Mouse (Mus musculus) ovary, postnatal 10 days (tissue): ENCODE measurements around the gene Plcb3.

Source experiments
- DNase-seq: peaks from one replicate; pipeline ENCODE4 v3.0.0; 2022; ENCODE audit warnings: low spot score

The Plcb3 gene

GRCm38 (mm10) chr19:6939106-6940002 lies 36.9 kb downstream of the Plcb3 start:
- no peak for DNase-seq

DNA sequence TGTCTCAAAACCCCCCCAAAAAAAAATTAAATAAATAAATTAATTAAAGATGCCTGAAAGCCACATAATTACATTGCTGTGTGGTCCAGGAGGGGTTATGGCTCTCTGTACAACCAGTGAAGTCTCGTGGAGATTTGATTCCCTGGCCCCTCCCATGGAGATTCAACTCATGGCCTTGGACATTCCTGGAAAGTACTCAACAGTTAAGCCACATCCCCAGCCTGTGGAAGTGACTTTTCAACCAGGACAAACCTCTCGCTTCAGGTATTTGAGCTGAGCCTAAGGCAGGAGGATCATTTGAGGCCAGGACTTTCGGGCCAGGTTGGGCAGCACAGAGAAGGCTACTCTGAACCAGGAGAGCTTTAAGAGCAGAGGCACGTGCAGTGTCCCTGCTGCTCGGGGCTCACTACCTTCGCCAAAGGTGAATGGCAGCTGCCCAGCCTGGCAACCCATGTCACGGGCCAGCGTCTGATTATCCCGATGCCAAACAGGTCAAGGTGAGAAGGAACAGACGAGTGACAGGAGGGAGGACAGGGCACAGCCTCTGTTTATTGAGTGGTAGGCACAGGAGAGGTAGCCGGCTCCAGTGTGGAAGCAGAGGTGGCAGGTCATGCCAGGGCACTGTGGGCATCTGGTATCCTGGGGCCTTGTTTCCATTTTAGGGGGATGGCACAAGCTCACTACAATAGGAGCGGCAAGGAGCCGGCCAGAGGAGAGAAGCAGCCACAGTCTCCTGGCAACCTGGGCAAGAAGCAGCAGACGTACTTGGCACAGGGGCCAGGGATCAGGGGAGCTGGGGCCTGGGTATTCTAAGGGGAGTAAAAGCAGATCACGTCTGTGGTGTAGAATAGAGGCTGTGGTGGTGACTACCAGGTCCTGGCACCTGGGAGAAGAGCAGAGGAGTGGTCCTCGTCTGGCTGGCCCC lies 38.5 kb downstream of the Plcb3 start:
- DNase-seq = no peak

DNA sequence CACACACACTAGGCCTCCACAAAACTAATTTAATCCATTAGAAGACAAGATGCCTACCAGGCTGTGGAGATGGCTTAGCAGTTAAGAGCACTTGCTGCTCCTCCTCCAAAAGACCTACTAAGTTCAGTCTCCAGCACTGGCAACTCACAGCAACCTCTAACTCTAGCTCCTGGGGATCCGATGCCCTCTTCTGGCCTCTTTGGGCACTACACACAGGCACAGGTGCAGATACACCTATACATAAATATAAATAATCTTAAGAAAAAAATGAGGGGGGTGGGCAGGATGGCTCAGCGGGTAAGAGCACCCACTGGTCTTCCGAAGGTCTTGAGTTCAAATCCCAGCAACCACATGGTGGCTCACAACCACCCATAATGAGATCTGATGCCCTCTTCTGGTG lies 40.0 kb downstream of the Plcb3 start:
- no peak for DNase-seq

DNA sequence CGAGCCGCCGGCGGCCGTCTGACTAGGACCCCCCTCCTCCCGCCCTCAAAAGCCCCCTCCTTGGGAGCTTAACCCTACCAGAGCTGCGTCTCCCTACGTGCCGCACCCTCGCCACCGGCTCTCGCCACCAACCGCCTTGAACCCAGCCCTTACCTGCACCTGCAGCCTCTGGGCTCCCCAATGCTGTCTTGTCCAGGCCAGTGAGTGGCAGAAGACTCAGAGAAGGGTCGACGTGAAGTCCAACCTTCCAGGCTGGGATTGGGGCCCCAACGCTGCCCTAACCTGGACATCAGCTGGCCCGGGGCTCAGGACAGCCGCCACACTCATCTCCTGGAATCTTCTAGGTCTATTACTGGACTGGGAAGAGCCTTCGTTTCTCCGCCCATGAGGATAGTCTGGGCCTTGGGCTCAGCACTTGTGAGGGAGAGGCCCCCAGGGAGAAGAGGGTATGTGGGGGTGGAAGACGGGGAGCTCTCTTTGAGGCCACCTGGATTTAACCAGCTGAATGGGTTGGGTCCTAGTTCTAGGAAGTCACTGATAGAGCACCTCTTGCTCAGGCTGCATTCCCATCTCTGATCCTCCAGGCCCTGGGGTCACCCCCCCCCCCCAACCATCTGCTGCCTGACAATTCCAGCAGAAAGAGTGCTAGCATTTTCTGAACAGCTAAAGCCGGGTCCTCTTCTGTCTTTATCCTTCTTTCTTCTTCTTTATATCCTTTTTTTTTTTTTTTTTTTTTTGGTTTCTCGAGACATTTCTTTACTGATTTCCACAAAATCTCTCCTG lies 41.9 kb downstream of the Plcb3 start, which contains the start of gene Kcnk4:
Gene Kcnk4 (minus strand): TSS at position 321 of the 783 bp plus-strand sequence.
- DNase-seq = no peak

- DNase-seq = no peak
Measured at GRCm38 (mm10) chr19:6933436-6934194, 42.7 kb downstream of the Plcb3 start.

DNA sequence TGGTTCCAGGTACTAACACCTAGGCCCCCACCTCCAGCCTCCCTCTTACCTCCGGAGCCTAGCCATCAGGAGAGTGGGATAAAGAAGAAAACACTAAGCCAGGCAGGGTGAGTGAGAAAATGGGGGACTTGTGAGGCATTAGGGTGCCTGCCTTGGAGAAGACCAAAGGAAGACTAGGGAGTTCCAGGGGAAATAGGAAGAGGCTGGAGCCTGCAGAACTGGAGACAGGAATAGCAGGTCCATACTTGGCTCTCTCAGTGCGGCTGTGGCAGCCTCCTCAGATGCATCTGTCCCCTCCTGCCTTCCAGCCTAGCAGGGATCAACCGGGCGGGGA lies 43.2 kb downstream of the Plcb3 start:
- no peak for DNase-seq

DNA sequence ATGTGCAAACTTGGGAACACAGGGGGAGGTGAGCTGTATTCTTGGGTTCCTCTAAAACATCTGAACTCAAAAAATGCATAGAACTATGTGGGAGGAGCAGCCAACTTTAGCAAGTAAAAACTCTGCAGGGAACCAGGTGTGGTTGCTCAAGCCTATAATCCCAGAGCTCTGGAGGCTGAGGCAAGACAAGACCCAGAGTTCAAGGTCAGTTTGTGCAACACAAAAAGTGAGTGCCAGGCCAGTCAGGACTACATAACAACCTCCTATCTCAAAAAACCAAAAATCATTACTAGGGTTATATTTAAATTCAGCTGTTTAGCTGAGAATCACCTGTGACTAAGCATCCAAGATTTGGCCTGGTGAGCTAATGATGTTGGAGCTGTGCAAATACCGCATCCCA lies 44.3 kb downstream of the Plcb3 start:
- no peak for DNase-seq

DNA sequence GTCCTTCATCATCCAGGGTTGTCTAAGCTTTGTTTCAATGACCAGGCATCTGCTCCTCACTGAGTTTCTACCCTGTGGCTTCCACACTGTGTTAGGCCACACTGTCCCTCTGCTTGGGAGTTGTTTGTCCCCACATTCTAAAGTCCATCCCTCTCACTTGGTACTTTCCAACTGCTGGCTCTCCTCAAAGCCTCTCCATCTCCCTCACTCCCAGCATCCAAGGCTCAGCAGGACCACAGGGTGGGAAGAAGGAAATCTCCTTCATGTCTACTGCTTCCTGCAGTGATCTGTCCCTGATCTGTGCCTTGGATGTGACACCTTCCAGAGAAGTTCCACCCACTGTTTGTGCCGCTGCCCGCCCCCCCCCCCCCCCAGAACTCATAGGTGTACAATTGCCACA lies 45.3 kb downstream of the Plcb3 start:
- DNase-seq = no peak

DNA sequence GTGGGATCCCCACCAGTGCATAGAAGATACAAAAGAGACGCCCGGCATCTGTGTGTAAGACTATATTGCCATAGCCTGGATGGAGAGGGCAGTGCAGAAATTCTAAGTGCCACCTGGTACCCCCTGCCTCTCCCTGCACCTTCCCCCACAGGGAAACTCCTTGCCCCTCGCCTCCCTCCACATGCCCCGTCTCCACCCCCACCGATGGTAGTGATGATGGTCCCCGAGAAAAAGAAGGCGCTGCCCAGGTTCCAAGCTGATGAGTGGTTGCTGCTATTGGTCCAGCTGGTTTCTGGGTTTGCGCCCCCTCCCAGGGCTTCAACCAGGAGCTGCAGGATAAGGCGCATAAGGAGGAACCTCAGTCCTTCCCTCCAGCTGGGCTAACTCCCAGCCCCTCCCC lies 48.2 kb downstream of the Plcb3 start:
- DNase-seq = no peak

- DNase-seq = no peak
Measured at GRCm38 (mm10) chr19:6926559-6927255, 49.6 kb downstream of the Plcb3 start.

DNA sequence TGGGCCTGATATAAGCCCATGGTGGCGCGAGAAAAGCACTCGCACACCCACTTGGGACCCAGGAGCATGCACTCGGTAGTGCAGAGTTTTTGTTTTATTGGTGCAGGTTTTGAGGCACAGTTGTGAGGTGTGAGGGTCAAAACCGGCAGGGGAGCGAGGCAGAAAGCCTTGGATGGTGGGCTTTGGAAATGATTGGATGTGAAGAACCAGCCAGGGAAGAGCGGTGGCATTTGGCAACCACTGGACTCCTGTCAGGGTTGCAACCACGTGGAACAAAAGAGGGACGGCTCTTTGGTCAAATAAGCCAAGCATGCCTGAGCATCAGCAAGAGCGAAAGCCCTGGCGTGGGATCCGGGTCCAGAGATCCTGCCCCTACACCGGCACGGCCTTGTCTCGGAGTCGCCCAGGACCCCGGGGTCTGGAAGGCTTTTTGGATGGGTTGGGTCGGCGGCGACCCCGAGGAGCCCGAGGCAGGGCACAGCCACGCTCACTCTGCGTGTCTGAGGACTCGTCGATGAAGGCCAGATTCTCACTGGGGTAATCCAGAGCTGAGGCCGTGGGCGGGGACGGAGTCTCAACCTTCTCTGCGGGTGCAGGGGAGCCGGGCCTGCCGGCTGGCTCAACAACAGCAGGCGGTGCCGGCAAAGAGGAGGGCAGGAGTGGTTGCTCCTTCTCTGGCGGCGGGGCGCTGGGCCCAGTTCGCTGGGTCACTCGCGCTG lies 50.5 kb downstream of the Plcb3 start:
- no peak for DNase-seq

DNA sequence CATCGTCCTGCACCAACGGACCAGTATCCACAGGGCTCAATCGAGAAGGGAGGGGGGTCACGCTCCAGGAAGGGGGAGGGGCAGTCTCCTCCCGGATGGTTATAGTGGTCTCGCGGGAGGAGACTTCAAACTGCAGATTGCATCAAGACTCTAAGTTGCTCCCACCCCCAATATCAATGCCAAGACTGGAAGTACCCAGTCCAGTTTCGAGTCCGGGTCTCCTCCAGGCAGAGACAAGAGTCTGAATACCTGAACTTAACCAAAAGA lies 51.0 kb downstream of the Plcb3 start, which contains the start of gene Catsperz:
Gene Catsperz (minus strand): TSS at position 74 of the 267 bp plus-strand sequence.
- DNase-seq = no peak

- DNase-seq = peak; percentile 76
Measured at GRCm38 (mm10) chr19:6924461-6925306, 51.6 kb downstream of the Plcb3 start.

- no peak for DNase-seq
Measured at GRCm38 (mm10) chr19:6922901-6923735, 53.2 kb downstream of the Plcb3 start.

DNA sequence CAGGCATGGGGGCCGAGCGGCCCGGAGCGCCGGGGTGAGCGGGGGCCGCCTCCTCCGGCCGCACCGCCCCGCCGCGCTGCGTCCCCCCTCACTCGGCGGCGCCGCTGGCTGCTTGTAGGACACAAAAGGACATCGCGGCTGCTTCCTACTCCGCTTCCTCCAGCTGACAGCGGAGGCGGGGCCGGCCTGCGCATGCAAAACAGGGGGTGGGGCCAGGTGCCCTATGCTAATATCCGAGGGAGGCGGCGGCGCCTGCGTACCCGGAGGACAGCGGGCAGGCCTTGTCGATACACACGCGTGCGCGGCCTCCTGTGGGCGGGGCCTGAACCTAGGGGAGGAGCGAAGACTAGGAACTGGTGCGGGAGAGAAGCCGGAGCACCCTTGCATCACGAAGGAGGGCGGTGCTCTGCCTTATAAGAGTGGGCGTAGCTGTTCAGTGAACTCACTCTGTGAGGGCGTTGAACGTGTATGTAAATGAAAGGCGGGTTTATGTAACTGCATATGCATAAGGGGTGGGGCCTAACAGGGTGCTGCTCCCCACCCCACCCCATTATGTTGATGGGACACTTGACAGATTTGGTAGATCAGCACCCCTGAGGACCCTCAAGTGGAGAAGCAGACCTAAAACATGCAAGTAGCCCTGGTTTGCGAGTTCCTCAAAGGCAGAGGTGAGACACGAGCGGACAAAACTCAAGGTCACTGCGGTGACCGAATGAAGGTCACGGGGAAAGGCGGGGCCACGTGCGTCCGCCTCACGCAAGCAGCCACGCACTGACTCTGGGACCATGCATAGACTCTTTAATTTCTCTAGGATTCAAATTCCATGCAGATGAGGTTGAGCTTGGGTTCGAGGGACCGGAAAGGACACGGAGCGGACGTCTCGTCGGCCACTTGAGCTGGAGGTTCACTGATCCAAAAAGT lies 54.4 kb downstream of the Plcb3 start, which contains the start of gene Esrra:
Gene Esrra (minus strand): TSS at position 167 of the 921 bp plus-strand sequence.
- peak; percentile 95 for DNase-seq

- DNase-seq = no peak
Measured at GRCm38 (mm10) chr19:6920741-6921636, 55.3 kb downstream of the Plcb3 start.
